In genomic region chr8:84872309-84872965, GRCm38 (mm10) we compare ENCODE assay signal across 8 mouse cellular contexts. TPM values are rescaled to one million over a fixed set of nuclear protein-coding genes. Genes with fewer than 3 reads are reported as not detected.
DNase-seq lines count a peak whose midpoint lies in the region; ATAC-seq and TF ChIP-seq lines count a peak whose summit lies in the region.

No protein-coding gene starts in this region.

- 2% methylated on average over 54 of the region's 54 CpGs for WGBS in embryonic facial prominence, embryonic 15.5 days
- 3% methylated on average over 54 of the region's 54 CpGs for WGBS in limb, embryonic 11.5 days
- WGBS in stomach, postnatal 0 days, result 2% methylated on average over 45 of the region's 54 CpGs

- no peak for TF ChIP-seq EP300 in stomach, postnatal 0 days (optimal IDR thresholded peaks at IDR 0.05)

- no peak for ATAC-seq in G1E (ENCODE audit: extremely low read depth, insufficient number of reproducible peaks, low FRiP score, poor library complexity, severe bottlenecking)
- peak; percentile 36 for ATAC-seq in embryonic facial prominence, embryonic 15.5 days (ENCODE audit: insufficient number of reproducible peaks, low FRiP score, low TSS enrichment, low read depth)
- ATAC-seq in limb, embryonic 11.5 days (ENCODE audit: insufficient number of reproducible peaks, low FRiP score, low TSS enrichment, low read depth), result peak; percentile 20; the same call in 1 of the 2 replicates
- ATAC-seq in stomach, postnatal 0 days (ENCODE audit: low FRiP score, low TSS enrichment), result peak; percentile 69

- peaks cover 72% of the 10 kb centered on the region for H3K4me1 ChIP-seq in G1E (ENCODE audit: insufficient read depth, low read depth, low read length)
- peaks cover 17% of the 10 kb centered on the region for H3K4me1 ChIP-seq in embryonic facial prominence, embryonic 15.5 days
- peaks cover 15% of the 10 kb centered on the region; the same call in 1 of the 2 replicates for H3K4me1 ChIP-seq in limb, embryonic 11.5 days (ENCODE audit: control insufficient read depth, insufficient read depth, low read length)
- peaks cover 5% of the 10 kb centered on the region for H3K4me1 ChIP-seq in stomach, postnatal 0 days (replicated peaks; ENCODE audit: control insufficient read depth, insufficient read depth)

- peak overlapping the region; percentile 73 for H3K4me3 ChIP-seq in G1E (ENCODE audit: low read depth, low read length)
- peak overlapping the region; percentile 55 for H3K4me3 ChIP-seq in embryonic facial prominence, embryonic 15.5 days (replicated peaks)
- peak overlapping the region; percentile 39 for H3K4me3 ChIP-seq in limb, embryonic 11.5 days (ENCODE audit: low read depth, low read length)
- H3K4me3 ChIP-seq in stomach, postnatal 0 days (ENCODE audit: low read depth, low read length), result peak overlapping the region; percentile 46

- peak overlapping the region; percentile 48 for H3K9ac ChIP-seq in embryonic facial prominence, embryonic 15.5 days
- peak overlapping the region; percentile 69 for H3K9ac ChIP-seq in limb, embryonic 11.5 days (ENCODE audit: low read length)
- peak overlapping the region; percentile 64 for H3K9ac ChIP-seq in stomach, postnatal 0 days (ENCODE audit: low read length)

- peaks cover 79% of the 10 kb centered on the region for H3K36me3 ChIP-seq in G1E (replicated peaks)
- peaks cover 27% of the 10 kb centered on the region for H3K36me3 ChIP-seq in embryonic facial prominence, embryonic 15.5 days
- H3K36me3 ChIP-seq in limb, embryonic 11.5 days (ENCODE audit: control insufficient read depth, insufficient read depth, low read length), result peaks cover 11% of the 10 kb centered on the region; the same call in 1 of the 2 replicates
- H3K36me3 ChIP-seq in stomach, postnatal 0 days (ENCODE audit: control insufficient read depth, insufficient read depth, low read length), result peaks cover 18% of the 10 kb centered on the region

- peak; percentile 40 to 45 for DNase-seq in B cell, adult 2 months
- DNase-seq in G1E (ENCODE audit: low spot score), result peak; percentile 25
- DNase-seq in heart, postnatal 4 days, result peak; percentile 41
- DNase-seq in limb, embryonic 11.5 days (ENCODE audit: low spot score), result peak; percentile 61
- DNase-seq in mesoderm, embryonic 11.5 days (ENCODE audit: low read depth, low spot score), result peak; percentile 16
- DNase-seq in stomach, postnatal 0 days (ENCODE audit: low spot score), result peak; percentile 70
- DNase-seq in layer of hippocampus, postnatal 14 days (ENCODE audit: low spot score in 2 of 2), result no peak

- H3K4me2 ChIP-seq in embryonic facial prominence, embryonic 15.5 days (replicated peaks), result peak overlapping the region; percentile 99
- H3K4me2 ChIP-seq in limb, embryonic 11.5 days (ENCODE audit: low read depth, severe bottlenecking), result peak overlapping the region; percentile 91
- peak overlapping the region; percentile 99 for H3K4me2 ChIP-seq in stomach, postnatal 0 days (replicated peaks; ENCODE audit: low read depth)

- H3K27ac ChIP-seq in embryonic facial prominence, embryonic 15.5 days (replicated peaks), result no peak overlapping the region
- peak overlapping the region; percentile 47; the same call in 1 of the 2 replicates for H3K27ac ChIP-seq in limb, embryonic 11.5 days (replicated peaks; ENCODE audit: low read depth, low read length)
- H3K27ac ChIP-seq in stomach, postnatal 0 days (replicated peaks), result no peak overlapping the region; the same call in 1 of the 2 replicates

- no peaks in the 10 kb centered on the region for H3K27me3 ChIP-seq in G1E (ENCODE audit: insufficient read depth, low read length)
- no peaks in the 10 kb centered on the region for H3K27me3 ChIP-seq in embryonic facial prominence, embryonic 15.5 days
- no peaks in the 10 kb centered on the region for H3K27me3 ChIP-seq in limb, embryonic 11.5 days (ENCODE audit: control insufficient read depth, insufficient read depth, low read length)
- H3K27me3 ChIP-seq in stomach, postnatal 0 days (ENCODE audit: control insufficient read depth, insufficient read depth, low read length), result no peaks in the 10 kb centered on the region

- TF ChIP-seq CTCF in G1E (IDR thresholded peaks at IDR 0.05; ENCODE audit: low read depth, low read length), result no peak
- TF ChIP-seq CTCF in stomach, postnatal 0 days (IDR thresholded peaks at IDR 0.05; ENCODE audit: low read depth), result no peak

- no peaks in the 10 kb centered on the region for H3K9me3 ChIP-seq in G1E (replicated peaks)
- no peaks in the 10 kb centered on the region for H3K9me3 ChIP-seq in embryonic facial prominence, embryonic 15.5 days (replicated peaks)
- H3K9me3 ChIP-seq in limb, embryonic 11.5 days (ENCODE audit: control insufficient read depth, low read length), result no peaks in the 10 kb centered on the region
- H3K9me3 ChIP-seq in stomach, postnatal 0 days (ENCODE audit: control insufficient read depth, low read length), result no peaks in the 10 kb centered on the region

RNA-seq across cellular contexts. Expression of gene Syce2, which starts 0.5 kb away (rescaled TPM):
- total RNA-seq in G1E (2014; fragmentation: Nextera tagmentation), result 370 and 371 TPM in 2 replicates
- 319 and 358 TPM in 2 replicates for total RNA-seq in G1E (2017)
- 261 and 336 TPM in 2 replicates for polyA plus RNA-seq in G1E (2012)
- 68.0 and 72.9 TPM in 2 replicates for polyA plus RNA-seq in embryonic facial prominence, embryonic 15.5 days (2015; fragmentation: Nextera tagmentation; extraction: Ambion mirVana)
- total RNA-seq in heart, postnatal 4 days (2021), result 10 to 100 TPM; 10.5 to 12.7 TPM
- 86.5 and 89.0 TPM in 2 replicates for polyA plus RNA-seq in limb, embryonic 11.5 days (2014; fragmentation: Nextera tagmentation; extraction: Ambion mirVana)
- polyA plus RNA-seq in stomach, postnatal 0 days (2015; fragmentation: Nextera tagmentation; extraction: Ambion mirVana), result 25.0 and 27.3 TPM in 2 replicates
- 10 to 100 TPM; 21.4 to 24.5 TPM for total RNA-seq in layer of hippocampus, postnatal 14 days (2021)

RNA-seq across cellular contexts. Expression of gene Farsa, which starts 15.6 kb away (rescaled TPM):
- total RNA-seq in G1E (2014; fragmentation: Nextera tagmentation), result 35.3 and 39.6 TPM in 2 replicates
- 182 and 203 TPM in 2 replicates for total RNA-seq in G1E (2017)
- 138 and 152 TPM in 2 replicates for polyA plus RNA-seq in G1E (2012)
- polyA plus RNA-seq in embryonic facial prominence, embryonic 15.5 days (2015; fragmentation: Nextera tagmentation; extraction: Ambion mirVana), result 94.5 and 99.8 TPM in 2 replicates
- total RNA-seq in heart, postnatal 4 days (2021), result 10 to 100 TPM; 36.3 to 37.0 TPM
- 99.9 and 105 TPM in 2 replicates for polyA plus RNA-seq in limb, embryonic 11.5 days (2014; fragmentation: Nextera tagmentation; extraction: Ambion mirVana)
- polyA plus RNA-seq in stomach, postnatal 0 days (2015; fragmentation: Nextera tagmentation; extraction: Ambion mirVana), result 43.3 and 44.3 TPM in 2 replicates
- 10 to 100 TPM; 55.3 to 58.4 TPM for total RNA-seq in layer of hippocampus, postnatal 14 days (2021)

RNA-seq across cellular contexts. Expression of gene Gcdh, which starts 21.3 kb away (rescaled TPM):
- 17.7 and 26.6 TPM in 2 replicates for total RNA-seq in G1E (2014; fragmentation: Nextera tagmentation)
- total RNA-seq in G1E (2017), result 35.2 and 45.8 TPM in 2 replicates
- 66.4 and 69.8 TPM in 2 replicates for polyA plus RNA-seq in G1E (2012)
- 29.4 and 32.2 TPM in 2 replicates for polyA plus RNA-seq in embryonic facial prominence, embryonic 15.5 days (2015; fragmentation: Nextera tagmentation; extraction: Ambion mirVana)
- 10 to 100 TPM; 29.7 to 33.0 TPM for total RNA-seq in heart, postnatal 4 days (2021)
- 42.1 and 43.3 TPM in 2 replicates for polyA plus RNA-seq in limb, embryonic 11.5 days (2014; fragmentation: Nextera tagmentation; extraction: Ambion mirVana)
- 18.5 and 21.1 TPM in 2 replicates for polyA plus RNA-seq in stomach, postnatal 0 days (2015; fragmentation: Nextera tagmentation; extraction: Ambion mirVana)
- total RNA-seq in layer of hippocampus, postnatal 14 days (2021), result 10 to 100 TPM; 35.0 to 35.6 TPM

RNA-seq across cellular contexts. Expression of gene Calr, which starts 25.7 kb away (rescaled TPM):
- 406 and 435 TPM in 2 replicates for total RNA-seq in G1E (2014; fragmentation: Nextera tagmentation)
- total RNA-seq in G1E (2017), result 831 and 954 TPM in 2 replicates
- 248 and 253 TPM in 2 replicates for polyA plus RNA-seq in G1E (2012)
- 975 and 998 TPM in 2 replicates for polyA plus RNA-seq in embryonic facial prominence, embryonic 15.5 days (2015; fragmentation: Nextera tagmentation; extraction: Ambion mirVana)
- total RNA-seq in heart, postnatal 4 days (2021), result 100 to 1,000 TPM; 320 to 358 TPM
- 854 and 918 TPM in 2 replicates for polyA plus RNA-seq in limb, embryonic 11.5 days (2014; fragmentation: Nextera tagmentation; extraction: Ambion mirVana)
- 522 and 537 TPM in 2 replicates for polyA plus RNA-seq in stomach, postnatal 0 days (2015; fragmentation: Nextera tagmentation; extraction: Ambion mirVana)
- total RNA-seq in layer of hippocampus, postnatal 14 days (2021), result 100 to 1,000 TPM; 453 to 590 TPM

RNA-seq across cellular contexts. Expression of gene Klf1, which starts 29.3 kb away (rescaled TPM):
- total RNA-seq in G1E (2014; fragmentation: Nextera tagmentation), result 69.9 and 75.0 TPM in 2 replicates
- total RNA-seq in G1E (2017), result 51.5 and 56.1 TPM in 2 replicates
- 193 and 253 TPM in 2 replicates for polyA plus RNA-seq in G1E (2012)
- 1.3 and 1.6 TPM in 2 replicates for polyA plus RNA-seq in embryonic facial prominence, embryonic 15.5 days (2015; fragmentation: Nextera tagmentation; extraction: Ambion mirVana)
- total RNA-seq in heart, postnatal 4 days (2021), result under 1 TPM in 1 of 2 experiments, not detected in 1; 0.23 TPM
- 9.1 and 11.0 TPM in 2 replicates for polyA plus RNA-seq in limb, embryonic 11.5 days (2014; fragmentation: Nextera tagmentation; extraction: Ambion mirVana)
- polyA plus RNA-seq in stomach, postnatal 0 days (2015; fragmentation: Nextera tagmentation; extraction: Ambion mirVana), result 0.51 and 0.82 TPM in 2 replicates
- not detected for total RNA-seq in layer of hippocampus, postnatal 14 days (2021)

Comparison
In these comparisons a context has a peak if more than half of its experiments do, and no peak if none do; other contexts are left out.
1. DNase-seq: peak in B cell, adult 2 months (2 of 2), G1E (single experiment), heart, postnatal 4 days (single experiment), limb, embryonic 11.5 days (single experiment), mesoderm, embryonic 11.5 days (single experiment) and stomach, postnatal 0 days (single experiment); none in layer of hippocampus, postnatal 14 days (0 of 2).
2. Peak in every context shown above with its lines, with median percentiles within 50 percentile points of each other: H3K4me3 ChIP-seq, H3K4me2 ChIP-seq and H3K9ac ChIP-seq.